Mouse (Mus musculus): ENCODE data around the gene Gpr176. TPM values are rescaled to one million over a fixed set of nuclear protein-coding genes. Genes with fewer than 3 reads are reported as not detected.

Gpr176 gene
- polyA plus RNA-seq (2017; shearing (Covaris generic)) = under 1 TPM in 1 of 2 experiments, not detected in 1; 0.52 TPM

GRCm38 (mm10) chr2:118372901-118373571 is at the start of gene Gpr176:
Gpr176 (minus strand) TSS chr2:118373419.

GRCm38 (mm10) chr2:118388341-118389335 is 15.4 kb upstream of the Gpr176 start, which contains the start of gene Eif2ak4:
Eif2ak4 (plus strand) TSS chr2:118388618.

GRCm38 (mm10) chr2:118256621-118257053 is 116.6 kb downstream of the Gpr176 start, which contains the start of gene Fsip1:
Fsip1 (minus strand) TSS chr2:118256966.

Other genes with a start within 250 kb of the Gpr176 start
- under 1 TPM in 1 of 2 experiments, not detected in 1; 0.21 TPM for gene Fsip1, start 116.5 kb downstream of the Gpr176 start, polyA plus RNA-seq (2017; shearing (Covaris generic))
- 1 to 10 TPM; 4.2 to 5.2 TPM for gene Eif2ak4, start 15.2 kb upstream of the Gpr176 start, polyA plus RNA-seq (2017; shearing (Covaris generic))
- 100 to 1,000 TPM; 306 to 343 TPM for gene Srp14, start 106.3 kb upstream of the Gpr176 start, polyA plus RNA-seq (2017; shearing (Covaris generic))
- 1 to 10 TPM in 1 of 2 experiments, under 1 TPM in 1; 0.88 to 1.4 TPM for gene Bmf, start 176.3 kb upstream of the Gpr176 start, polyA plus RNA-seq (2017; shearing (Covaris generic))
- 10 to 100 TPM; 12.7 to 14.1 TPM for gene Bub1b, start 224.8 kb upstream of the Gpr176 start, polyA plus RNA-seq (2017; shearing (Covaris generic))

Measured in activated CD4-positive, CD25-positive, alpha-beta regulatory T cell (primary cell).